Mouse (Mus musculus) olfactory bulb, adult 2 months (tissue): Measurements from ENCODE around the gene Myf5.

ENCODE experiments used
- CTCF ChIP-seq: fragments of 200-500 bp; IDR thresholded peaks from 2 replicates; pipeline ENCODE4 v1.5.1; 2012; ENCODE audit warnings: low read depth, mild to moderate bottlenecking, low read length, moderate library complexity; ENCODE audit not compliant: insufficient read depth
- POLR2A ChIP-seq: fragments of 200-500 bp; IDR thresholded peaks from 2 replicates; pipeline ENCODE4 v1.6.1; 2012; ENCODE audit warnings: mild to moderate bottlenecking, low read depth, low read length, moderate library complexity; ENCODE audit not compliant: insufficient read depth

DNA sequence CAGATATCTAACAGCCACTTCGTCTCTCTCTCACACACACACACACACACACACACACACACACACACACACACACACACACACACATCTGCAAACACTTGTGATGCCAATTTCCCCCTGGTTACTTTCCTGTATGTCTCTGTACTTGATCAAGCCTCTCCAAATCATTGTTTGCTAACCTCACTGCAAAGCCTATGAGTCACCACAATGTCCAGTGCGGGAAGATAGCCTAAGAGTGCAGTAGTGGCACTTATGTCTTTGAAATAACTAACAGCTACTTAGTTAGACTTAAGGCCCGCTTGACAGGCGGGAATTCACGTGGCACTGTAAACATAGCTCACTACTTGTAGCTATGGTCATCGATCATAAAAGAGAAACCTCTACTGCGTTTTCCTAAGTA lies 18.1 kb downstream of the Myf5 start:
- TF ChIP-seq POLR2A (no peak), CTCF (no peak)
